Mouse (Mus musculus) kidney, postnatal 14 days (tissue): ENCODE results near the gene Mapk8ip3.
A peak's percentile ranks its signal among the peaks of the same experiment; 100 is the strongest.

ENCODE experiments used
- DNase-seq: peaks from one replicate; pipeline ENCODE4 v3.0.0; 2022; ENCODE audit warnings: mixed read lengths

The Mapk8ip3 gene

DNA sequence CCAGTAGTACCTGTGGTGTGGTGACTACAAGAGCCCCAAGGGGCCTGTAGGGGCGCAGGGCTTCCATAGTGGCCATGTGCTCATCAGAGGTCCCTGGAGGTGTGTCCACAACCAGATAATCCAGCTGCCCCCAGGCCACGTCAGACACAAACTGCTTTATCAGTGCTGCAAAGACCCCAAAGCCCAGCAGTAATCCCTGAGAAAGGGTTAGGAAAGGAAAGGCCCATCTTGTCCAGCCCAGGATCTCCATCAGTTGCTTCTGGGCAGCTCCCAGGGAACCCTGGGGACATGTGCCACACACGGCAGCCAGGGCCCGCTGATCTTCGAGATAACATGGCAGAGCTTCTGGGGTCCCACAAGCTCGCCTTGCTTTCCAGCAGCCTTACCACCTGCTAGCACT is 52.4 kb downstream of the Mapk8ip3 start:
- no peak for DNase-seq

DNA sequence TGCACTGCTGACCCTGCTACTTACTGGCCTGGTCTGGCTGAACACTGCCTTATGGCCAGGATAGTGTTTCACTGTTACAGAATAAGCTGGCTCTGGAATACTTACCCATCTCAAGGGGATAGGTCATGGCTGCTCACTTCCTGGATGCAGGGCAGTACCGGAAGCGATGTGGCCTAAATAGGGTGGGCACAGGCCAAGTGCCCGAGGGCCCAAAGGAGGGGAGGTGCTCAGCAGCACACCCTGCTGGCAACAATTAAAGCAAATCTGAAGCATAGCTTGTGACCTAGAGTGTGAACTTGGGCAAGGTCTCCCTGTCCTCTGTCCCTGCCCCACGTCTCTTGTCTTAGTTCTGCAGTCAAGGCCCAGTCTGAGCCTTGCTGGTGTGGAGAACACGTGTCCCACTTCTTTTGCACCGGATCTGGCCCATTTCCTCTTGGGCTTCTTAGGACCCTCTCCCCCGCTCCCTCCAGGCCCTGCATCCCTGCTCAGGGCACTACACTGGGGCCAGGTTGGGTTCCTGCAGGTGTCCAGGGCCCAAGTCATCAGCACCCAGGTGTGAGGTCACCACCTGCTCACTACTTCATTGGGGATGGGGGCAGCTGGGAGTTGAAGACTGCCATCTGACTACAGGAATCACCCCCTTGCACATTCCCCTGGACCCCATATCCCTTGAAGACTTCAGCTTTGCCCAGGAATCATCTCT is 54.9 kb downstream of the Mapk8ip3 start:
- DNase-seq, result peak; percentile 54

DNA sequence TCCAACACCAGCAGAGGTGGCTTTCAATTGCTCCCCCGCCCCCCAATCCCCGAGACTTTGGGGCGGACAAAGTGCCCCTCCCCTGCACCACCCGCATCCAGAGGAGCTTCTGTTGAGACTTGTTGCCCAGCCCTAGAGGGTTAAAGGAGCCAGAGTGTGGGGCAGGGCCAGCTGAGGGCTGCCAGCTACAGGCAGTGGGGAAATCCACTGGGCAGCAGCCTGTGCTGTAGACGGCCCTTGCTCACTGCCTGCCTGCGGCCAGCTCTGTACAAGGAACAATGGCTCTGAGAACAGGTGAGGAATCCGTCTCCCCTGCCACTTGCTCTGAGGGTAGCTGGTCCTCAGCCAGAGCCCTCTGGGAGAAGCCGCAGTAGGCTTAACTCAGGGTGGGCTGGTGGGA is 58.2 kb downstream of the Mapk8ip3 start:
- DNase-seq, result no peak

DNA sequence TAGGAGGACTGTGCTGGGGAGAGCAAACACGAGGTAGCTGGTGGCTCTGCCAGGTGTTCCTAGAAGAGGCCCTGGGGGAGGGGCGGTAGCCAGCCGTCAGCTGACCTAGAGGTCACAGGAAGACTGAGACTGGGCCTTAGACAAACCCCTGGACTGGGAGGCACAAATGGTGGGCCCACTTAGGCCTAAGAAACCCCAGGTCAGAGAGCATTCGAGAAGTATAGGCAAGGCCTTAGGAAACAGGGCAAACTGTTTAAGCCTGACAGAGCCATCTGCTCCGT is 58.7 kb downstream of the Mapk8ip3 start:
- peak; percentile 89 for DNase-seq

DNA sequence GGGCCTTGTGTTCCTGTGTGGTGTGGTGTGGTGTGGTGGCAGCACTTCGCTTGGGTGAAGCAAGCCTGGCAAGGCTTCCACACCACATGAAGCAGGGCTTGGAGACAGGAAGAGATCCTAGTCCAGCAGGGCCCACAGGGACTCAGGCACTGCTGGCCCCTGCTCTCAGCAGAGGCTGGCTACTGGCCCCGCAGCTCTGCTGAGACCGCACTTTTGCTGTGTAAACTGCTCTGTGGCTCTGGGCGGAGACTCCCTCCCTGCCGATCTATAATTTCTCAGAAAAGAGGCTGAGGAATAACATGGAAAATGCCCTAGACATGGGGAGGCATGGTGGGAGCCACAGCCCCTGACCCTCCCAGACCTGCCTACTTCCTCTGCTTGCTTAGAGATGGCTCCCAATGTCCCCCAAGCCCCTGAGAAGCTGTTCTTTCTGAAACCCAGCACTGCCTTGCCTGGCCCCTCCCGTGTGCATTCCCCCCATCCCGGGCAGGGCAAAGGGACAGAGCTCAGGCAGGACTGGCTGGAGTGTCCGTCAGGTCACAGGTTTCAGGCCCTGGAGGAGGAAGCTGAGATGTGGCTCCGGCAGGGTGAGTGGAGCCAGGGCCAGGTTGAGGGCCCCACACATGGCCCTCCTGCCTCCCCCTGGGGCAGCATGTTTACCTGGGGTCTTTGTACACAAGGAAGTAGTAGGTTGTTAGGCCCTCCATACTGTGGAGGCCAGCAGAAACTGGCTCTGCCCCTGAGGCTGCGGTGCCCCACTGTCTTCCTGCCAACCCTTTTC is 59.3 kb downstream of the Mapk8ip3 start:
- DNase-seq, result peak; percentile 75

DNA sequence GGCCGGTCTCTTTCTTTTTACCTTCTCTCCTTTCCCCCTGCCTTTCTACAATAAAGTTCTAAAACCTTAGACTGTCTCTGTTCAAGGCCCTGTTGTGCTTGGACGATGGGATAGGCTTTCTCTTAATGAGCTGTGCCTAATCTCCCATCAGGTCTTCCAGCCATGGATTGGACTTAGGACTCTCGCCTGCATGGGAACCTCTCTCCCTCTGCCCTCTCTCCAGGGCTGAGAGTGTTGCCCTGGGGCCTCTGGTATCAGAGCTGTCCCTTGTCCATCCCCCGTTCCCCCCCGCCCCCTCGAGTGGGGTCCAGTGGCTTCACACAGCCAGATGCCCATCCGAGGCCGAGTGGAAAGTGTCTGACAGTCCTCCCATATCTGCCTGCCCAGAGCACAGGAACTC is 61.8 kb downstream of the Mapk8ip3 start:
- DNase-seq, result no peak

DNA sequence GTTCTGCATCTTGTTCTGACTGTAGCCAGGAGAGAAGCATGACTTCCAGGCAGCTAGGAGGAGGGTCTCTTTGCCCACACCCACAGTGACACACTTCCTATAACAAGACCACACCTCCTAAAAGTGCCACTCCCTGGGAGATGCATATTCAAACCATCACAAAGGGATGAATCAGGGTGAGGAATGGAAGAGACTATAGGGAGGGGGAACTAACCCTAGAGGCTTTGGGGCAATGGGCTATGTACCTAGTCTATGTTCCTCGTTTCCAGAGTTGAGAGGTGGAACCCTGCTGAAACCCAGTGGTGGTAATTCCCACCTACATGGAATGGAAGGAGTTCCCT is 62.4 kb downstream of the Mapk8ip3 start:
- DNase-seq, result no peak

DNA sequence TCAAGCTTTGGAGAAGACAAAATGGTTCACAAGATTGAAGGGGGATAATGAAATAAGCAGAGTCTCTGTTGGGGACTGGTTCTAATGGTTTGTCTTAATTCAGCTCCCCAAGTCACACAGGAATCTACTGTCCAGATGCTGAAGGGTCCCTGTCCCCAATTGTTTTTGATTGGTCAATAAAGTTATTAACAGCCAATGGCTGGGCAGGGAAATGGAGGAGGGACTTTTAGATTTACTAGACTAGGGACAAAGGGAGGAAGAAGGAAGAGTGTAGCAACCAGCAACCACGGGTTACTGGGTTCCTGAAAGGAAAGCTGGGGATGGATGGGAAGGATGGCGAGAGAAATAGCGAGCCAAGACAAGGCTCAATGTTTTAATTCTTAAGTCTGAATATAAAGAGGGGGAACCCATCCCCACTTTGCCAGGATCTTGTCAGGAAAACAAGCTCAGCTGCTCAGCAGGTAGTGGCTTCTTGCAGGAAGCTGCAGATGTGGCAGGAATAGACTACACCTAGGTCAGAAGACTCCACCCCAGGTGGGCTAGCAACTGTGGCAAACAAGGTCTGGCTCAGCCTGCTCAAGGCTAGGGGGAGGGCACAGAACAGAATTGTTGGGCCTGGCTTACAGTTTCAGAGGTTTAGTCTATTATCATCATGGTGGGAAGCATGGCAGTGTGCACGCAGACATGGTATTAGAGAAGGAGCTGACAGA is 62.9 kb downstream of the Mapk8ip3 start:
- DNase-seq, result no peak

DNA sequence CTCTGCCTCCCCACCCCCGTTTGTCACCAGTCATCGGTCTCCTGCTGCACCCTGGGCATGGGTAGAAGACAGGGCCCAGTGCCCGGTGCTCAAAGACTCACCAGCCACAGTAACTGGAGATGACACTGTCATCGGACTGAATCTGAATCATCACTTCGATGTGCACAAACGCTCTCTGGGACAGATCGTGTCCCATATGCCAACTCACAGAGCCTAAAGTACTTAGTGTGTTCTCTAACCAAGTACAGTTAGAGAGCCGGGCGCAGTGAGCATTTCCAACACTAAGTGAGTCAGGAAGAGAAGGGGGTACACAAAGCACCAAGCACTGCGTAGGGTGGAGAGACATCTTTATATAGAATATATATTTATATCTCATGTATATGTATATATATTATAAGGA is 68.9 kb downstream of the Mapk8ip3 start:
- no peak for DNase-seq

DNA sequence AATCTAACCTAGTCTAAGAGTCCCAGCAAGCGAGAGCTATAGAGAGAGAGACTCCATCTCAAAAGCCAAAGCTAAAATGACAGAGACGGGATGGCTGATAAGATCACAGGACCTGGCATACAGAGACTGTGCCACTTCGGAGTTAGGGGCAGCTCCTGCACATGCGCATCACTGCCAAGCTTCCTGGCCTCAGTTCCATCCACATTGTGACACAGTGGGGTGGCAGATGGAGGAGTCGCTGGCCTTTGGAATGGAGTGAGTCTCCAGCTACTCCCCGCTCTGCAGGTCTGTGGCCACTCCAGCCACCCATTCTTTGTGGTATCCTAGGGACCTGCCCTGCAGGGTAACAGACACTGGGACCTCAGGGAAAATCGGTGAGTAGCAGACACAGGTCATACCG is 71.0 kb downstream of the Mapk8ip3 start, which contains the start of gene Igfals:
Igfals (plus strand) TSS at position 222 of the 400 bp plus-strand sequence.
- DNase-seq, result no peak

DNA sequence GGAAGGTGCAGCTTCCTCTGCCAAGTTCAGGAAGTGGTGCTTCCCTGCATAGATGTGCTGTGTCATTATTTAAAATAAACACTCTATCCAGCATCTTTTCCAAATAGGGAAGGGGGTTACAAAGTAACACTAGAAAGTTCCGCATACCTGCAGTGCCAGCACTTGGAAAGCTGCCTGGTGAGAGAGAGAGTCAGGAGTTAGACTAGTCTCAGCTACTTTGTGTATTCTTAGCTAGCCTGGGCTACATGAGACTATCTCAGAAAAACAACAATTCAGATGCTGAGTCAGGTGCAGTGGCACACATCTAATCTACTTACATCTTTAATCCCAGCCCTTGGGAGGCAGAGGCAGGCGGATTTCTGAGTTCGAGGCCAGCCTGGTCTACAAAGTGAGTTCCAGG is 75.0 kb downstream of the Mapk8ip3 start:
- no peak for DNase-seq

DNA sequence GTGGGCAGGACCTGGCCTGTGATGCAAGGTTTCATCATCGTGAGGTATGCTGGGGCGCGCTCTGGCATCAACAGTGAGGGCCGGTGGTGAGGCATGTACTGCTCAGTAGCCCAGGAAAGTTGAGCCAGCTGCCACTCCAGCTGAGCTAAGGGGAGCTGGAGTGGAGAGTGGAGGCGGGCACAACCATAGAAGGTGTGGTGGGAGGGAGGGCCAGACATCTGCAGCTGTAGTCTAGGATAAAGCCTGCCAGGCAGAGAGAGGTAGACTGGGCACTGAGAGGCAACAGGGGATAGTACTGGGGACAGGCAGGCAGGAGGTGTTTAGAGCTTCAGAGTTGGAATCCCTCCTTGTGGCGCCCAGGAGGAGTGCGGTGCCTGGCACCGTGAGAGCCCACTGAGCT is 76.7 kb downstream of the Mapk8ip3 start:
- DNase-seq, result no peak

DNA sequence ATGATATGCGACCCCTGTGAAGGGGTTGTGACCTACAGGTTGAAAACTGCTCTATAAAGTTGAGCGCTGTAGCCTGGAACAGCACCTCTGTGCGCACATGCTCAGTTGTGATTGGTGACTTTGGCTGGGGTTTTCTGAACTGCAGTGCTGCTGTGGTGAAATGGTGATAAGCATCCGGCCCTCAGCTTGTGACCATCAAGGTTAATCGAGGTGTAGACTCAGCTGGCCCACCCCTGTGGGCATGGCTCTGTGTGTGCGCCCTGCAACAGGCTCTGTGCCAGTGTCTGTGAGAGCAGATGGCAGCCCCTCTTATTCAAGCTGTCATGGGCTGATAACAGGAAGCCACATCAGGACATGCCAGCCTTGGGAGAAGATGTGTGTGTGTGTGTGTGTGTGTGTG is 77.8 kb downstream of the Mapk8ip3 start:
- DNase-seq, result no peak

DNA sequence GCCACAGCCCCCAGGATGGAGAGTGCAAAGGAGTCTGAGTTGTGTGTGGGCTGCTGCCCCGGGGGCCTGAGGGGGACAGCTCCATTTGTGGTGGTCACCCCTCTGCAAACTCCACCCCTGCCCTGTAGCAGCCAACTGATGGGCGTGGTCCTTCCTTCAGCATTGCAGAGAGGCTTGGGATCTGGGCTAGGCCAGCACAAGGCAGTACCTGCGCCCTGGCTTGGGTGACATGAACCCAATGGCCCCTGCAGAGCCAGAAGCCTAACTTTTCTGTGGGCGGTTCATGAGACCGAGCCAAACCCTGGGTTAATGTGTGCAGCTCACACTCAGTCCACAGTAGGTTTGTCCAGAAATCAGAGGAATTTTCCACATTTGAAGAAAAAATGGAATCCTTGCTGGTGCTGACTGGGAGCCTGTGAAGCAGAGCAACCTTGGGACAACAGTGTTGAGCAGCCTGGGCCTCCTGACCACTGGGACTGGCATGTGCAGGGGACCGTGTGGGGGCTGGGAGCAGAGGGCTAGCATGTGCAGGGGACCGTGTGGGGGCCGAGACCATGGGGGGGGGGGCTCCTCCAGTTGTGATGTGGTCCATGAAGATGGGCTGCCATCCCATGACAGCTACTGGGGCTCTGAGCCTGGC is 78.8 kb downstream of the Mapk8ip3 start:
- peak; percentile 81 for DNase-seq

DNA sequence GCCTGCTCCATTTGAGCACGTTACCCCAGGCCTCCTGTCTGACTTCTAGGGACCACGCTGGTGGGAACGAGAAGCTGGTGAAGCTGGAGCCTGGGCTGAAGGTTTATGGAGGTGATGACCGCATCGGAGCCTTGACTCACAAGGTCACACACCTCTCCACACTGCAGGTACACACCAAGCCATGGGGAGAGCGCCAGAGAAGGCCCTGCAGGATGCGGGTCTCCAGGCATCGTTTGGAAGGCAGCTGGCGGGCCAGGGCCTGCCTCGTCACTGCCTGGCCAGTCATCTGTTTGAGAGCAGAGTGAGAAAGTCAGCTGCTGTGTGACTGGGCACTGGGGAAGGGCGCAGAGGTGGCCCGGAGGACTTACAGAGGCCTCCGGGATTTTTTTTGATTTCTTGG is 80.2 kb downstream of the Mapk8ip3 start:
- DNase-seq, result no peak

DNA sequence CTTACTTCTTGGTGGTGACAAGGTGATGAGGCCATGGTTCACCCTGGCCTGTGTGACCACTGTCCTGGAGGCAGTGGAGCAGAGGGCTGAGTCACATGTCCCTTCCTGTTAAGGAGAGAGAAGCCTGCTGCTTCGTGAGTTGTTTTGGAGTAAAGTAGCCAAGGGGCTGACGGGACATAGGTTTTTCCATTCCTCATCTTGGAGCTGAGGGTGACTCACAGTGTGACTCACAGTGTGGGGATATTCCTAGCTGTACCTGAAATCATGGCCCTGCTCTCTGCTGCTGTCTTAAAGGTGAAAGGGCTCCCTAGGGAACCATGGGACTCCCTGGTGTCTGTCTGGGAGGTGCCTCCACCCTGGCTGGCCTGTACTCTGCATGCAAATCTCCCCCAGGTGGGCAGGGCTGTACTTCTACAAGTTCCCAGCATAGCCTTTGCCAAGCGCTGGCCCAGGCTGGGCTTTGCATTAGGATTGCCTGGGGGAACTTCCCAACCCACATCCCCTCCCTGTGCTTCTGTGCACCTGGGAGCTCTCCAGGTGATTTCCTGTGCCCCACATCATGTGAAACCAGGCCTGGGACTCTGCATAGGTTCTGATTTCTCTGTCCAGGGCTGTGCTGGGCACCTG is 80.8 kb downstream of the Mapk8ip3 start:
- no peak for DNase-seq

DNA sequence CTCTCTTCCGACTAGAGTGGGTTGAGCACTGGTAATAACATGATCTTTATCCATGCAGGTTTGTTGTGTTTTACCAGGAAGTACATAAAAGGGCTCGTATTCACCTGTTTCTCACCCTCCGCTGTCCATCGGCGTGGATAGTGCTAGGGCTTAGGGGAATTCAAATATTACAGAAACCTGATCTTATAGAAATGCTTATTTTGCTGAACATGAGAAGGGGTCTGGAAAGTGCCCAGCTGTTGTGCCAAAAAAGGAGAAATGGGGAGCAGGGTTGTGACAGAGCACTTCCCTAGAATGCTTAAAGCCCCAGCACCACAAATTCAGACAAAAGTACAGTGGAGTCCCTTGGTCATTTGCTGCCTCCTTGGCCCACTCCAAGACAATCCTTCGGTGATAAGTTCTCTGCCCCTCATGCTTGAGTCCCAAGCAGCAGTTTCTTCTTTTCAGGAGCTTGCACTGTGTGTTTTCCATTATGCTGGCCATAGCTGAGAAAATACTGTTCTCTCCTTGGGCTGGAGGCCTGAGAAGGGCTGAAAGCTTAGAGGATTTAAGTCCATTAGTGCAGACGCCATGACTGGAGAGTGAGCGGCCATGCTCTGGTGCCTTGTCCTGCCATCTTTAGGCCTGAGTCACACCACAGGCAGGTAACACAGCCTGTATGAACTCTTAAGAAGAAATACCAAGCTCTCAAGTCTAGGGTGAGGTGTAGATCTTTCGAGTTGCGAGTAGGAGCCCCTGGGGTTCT is 85.2 kb downstream of the Mapk8ip3 start:
- no peak for DNase-seq

DNA sequence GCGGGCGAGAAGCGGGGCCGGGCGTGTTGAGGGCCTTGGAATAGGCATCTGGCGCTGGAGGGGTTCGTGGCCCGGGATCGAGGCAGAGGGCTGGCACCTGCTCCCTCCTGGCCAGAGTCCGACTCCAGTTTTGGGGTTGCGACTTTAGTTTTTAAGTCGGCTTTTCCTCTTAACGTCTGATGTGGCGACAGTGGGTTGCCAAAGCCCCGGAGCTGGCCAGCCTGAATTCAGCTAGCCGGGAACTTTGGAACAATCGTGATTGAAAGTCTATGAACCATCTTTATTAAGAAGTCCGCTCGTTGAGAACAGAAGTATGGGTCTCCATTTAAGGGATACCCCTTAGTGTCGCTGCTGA is 86.0 kb downstream of the Mapk8ip3 start:
- no peak for DNase-seq

DNA sequence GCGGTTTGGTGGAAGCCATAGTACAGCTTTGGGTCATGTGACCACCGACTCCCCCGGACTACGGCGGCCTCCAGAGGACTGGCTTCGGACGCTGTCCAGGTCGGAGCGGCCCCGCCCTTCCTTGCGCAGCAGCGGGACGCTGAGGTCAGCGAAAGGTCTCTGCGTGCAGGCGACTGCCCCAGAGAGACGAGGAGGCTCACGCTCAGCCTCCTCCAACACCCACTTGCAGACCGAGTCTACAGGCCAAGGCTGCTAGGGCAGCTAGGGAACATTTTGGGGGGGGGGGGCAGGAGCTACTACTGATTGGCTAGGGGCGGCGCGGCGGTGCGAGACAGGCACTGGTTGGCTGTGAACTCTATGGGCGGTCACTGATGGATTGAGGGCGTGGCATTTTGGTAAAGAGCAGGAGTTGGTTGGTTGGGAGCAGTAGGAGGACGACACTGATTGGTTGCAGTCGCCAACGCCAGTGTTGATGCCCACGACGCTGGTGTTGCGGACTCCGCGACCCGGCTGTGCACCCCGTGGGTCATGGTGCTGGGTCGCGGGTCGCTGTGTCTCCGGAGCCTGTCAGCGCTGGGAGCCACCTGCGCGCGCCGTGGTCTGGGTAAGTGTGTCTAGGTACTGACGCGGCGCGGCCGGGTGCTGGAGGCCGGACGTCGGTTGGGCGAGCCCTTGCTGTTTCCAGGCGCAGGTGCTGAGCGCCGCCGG is 86.6 kb downstream of the Mapk8ip3 start, which contains the start of gene Fahd1:
Fahd1 (minus strand) TSS at position 300 of the 708 bp plus-strand sequence.
- peak; percentile 98 for DNase-seq

DNA sequence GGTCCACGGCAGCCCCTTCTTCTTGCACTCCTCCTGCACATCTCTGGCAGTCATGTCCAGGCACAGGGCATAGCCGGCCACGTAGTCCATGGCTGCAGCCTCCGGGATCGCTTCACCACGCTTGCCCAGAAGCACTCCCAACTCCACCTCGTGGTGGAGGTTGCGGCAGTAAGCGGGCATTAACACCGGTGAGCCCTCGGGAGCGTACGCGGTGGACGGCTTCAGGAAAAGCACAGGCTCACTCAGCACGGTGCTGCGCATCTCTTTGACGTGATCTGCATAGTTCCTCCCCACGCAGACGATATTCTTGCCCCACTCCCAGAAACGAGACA is 87.1 kb downstream of the Mapk8ip3 start:
- no peak for DNase-seq

DNA sequence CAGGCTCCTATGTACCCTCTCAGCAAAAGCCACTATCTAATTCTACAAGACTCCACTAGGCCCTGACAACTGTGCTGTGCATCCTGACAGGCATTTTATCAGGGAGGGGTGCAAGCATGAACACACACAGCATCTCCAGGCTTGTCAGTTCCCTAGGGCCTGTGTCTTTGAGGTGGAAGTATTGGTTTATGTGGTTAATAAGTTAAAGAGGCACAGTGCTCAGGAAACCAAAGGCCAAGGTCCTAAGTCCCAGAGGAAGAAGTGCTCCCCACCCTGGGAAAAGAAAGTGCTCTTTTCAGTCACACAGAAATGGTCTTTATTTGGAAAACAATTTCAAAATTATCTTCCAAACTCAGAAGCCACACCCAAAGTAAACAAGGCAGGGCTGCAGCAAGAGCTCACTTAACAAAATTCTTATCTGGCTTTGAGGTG is 88.2 kb downstream of the Mapk8ip3 start:
- peak; percentile 54 for DNase-seq

DNA sequence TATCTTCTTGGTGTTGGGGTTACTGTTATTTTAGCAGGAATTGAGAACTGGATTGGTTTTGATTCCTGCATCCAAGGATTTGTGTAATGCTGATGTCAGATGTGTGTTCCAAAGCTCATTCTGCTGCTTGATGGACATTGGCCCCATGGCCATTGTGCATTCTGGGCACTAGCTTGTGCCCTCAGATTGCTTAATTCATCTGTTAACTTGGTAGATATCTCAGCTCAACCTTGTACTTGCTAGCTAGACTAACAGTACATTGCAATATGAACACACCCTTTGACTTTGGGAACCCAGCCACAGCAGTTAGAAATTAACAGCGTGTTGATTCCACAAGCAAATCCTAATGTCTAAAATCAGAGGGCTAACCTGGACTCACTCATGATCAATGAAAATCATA is 89.4 kb downstream of the Mapk8ip3 start:
- peak; percentile 66 for DNase-seq
